Mouse (Mus musculus) E14TG2a.4 (cell line): ENCODE measurements at regions not wholly inside any gene's neighbourhood (a gene's known extent, or its start where the extent isn't known, plus 50 kb on each side); places are given as distances from the start of the nearest gene placed in this dataset.

Experiments
- CTCF ChIP-seq: conservative IDR thresholded peaks from 2 replicates; pipeline ENCODE4 v1.5.1; 2014; ENCODE audit warnings: low read length
- NANOG ChIP-seq: IDR thresholded peaks from 2 replicates; pipeline ENCODE4 v1.6.1; 2014; ENCODE audit warnings: borderline replicate concordance, low read length, mixed read lengths
- POU5F1 ChIP-seq: IDR thresholded peaks from 2 replicates; pipeline ENCODE4 v1.6.1; 2014; ENCODE audit warnings: low read length, borderline replicate concordance

DNA sequence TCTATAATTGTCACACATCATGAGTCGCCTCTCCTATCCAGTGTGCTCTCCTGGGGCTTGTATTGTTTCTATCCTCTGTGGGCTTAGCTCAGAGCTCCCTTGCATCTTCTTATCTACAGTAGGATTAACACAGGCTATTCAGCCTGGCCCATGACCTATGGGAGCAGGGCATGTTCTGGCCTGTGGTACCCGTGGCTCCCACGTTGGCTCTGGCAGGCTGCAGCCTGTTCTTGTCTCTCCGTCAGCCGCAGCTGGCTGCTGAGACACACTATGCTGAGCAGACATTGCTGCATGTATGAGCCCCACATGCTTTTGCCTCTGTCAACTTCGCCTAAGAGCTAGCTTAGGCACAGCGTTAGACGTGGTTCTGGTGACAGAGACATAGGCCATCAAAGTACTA, 58.3 kb upstream of the Mfge8 start:
- TF ChIP-seq CTCF (no peak), POU5F1 (no peak), NANOG (no peak)
